Mouse (Mus musculus) spleen, adult 2 months (tissue): ENCODE measurements around the gene Fis1. TPM values are rescaled to one million over a fixed set of nuclear protein-coding genes. Genes with fewer than 3 reads are reported as not detected.

Experiments used
- DNase-seq, 2 experiments: peaks; one replicate each; pipeline versions ENCODE4 v3.0.0 to v3.0.0-alpha.2; 2012 to 2021; ENCODE audit warnings: low spot score in 2 of 2, low read depth in 1 of 2
- H3K27ac ChIP-seq: fragments of 200-500 bp; 2 replicates; pipeline ENCODE4 v1.5.1; 2012; ENCODE audit warnings: low read length, inconsistent platforms; ENCODE audit not compliant: insufficient read depth
- H3K27me3 ChIP-seq: fragments of 200-500 bp; 2 replicates; pipeline ENCODE4 v1.6.1; 2012; ENCODE audit warnings: mild to moderate bottlenecking, moderate library complexity, low read length, inconsistent platforms; ENCODE audit not compliant: control insufficient read depth, insufficient read depth
- H3K36me3 ChIP-seq: fragments of 200-500 bp; 2 replicates; pipeline ENCODE4 v1.6.1; 2012; ENCODE audit warnings: mild to moderate bottlenecking, low read length, inconsistent platforms; ENCODE audit not compliant: control insufficient read depth, insufficient read depth
- H3K4me1 ChIP-seq: fragments of 200-500 bp; 2 replicates; pipeline ENCODE4 v1.6.1; 2011; ENCODE audit warnings: inconsistent platforms; ENCODE audit not compliant: control insufficient read depth, insufficient read depth, insufficient read length
- H3K4me3 ChIP-seq: fragments of 200-500 bp; 2 replicates; pipeline ENCODE4 v1.5.1; 2011; ENCODE audit warnings: mild to moderate bottlenecking, inconsistent platforms; ENCODE audit not compliant: insufficient read depth, insufficient read length; ENCODE audit errors: extremely low read depth
- CTCF ChIP-seq: fragments of 200-500 bp; IDR thresholded peaks from 2 replicates; pipeline ENCODE4 v1.5.1; 2011; ENCODE audit warnings: mild to moderate bottlenecking, inconsistent platforms; ENCODE audit not compliant: insufficient read depth, insufficient read length, insufficient replicate concordance; ENCODE audit errors: extremely low read depth
- POLR2A ChIP-seq: fragments of 200-500 bp; IDR thresholded peaks from 2 replicates; pipeline ENCODE4 v1.6.1; 2011; ENCODE audit warnings: low read depth, low read length, inconsistent platforms
- WGBS: fragments of 180-500 bp; shearing (Covaris S2); methylation state at CpG from one replicate; pipeline ENCODE4 v1.1.7; 2018; 5-methylcytosine and 5-hydroxymethylcytosine counted together
- polyA plus RNA-seq: library from polyadenylated mRNA; depleted of rRNA; stranded (reverse); fragments of >200 nt; gene quantifications from 2 replicates; pipeline ENCODE4 v1.2.3, GENCODE M21; 2012

Gene Fis1
- polyA plus RNA-seq, 1 experiment, result 130 TPM

- H3K36me3 ChIP-seq, result peaks cover 23% of the 10 kb centered on the region
- no peak overlapping the region for H3K27ac ChIP-seq
- no peak for TF ChIP-seq CTCF
- TF ChIP-seq POLR2A, result no peak
- 79% methylated on average over 4 of the region's 4 CpGs for WGBS
- no peaks in the 10 kb centered on the region for H3K27me3 ChIP-seq
- no peak overlapping the region for H3K4me3 ChIP-seq
- DNase-seq, result no peak
- H3K4me1 ChIP-seq, result peaks cover 3% of the 10 kb centered on the region; the same call in 1 of the 2 replicates
Observed at GRCm38 (mm10) chr5:136966861-136967455, 13.9 kb downstream of the Fis1 start.

GRCm38 (mm10) chr5:136967592-136967991 lies 14.5 kb downstream of the Fis1 start:
- DNase-seq, result no peak
- 91% methylated on average over 10 of the region's 10 CpGs for WGBS
- no peak for TF ChIP-seq CTCF
- no peak for TF ChIP-seq POLR2A
- H3K4me3 ChIP-seq, result no peak overlapping the region
- H3K36me3 ChIP-seq, result peaks cover 23% of the 10 kb centered on the region
- no peaks in the 10 kb centered on the region for H3K27me3 ChIP-seq
- H3K27ac ChIP-seq, result no peak overlapping the region
- peaks cover 3% of the 10 kb centered on the region; the same call in 1 of the 2 replicates for H3K4me1 ChIP-seq

DNA sequence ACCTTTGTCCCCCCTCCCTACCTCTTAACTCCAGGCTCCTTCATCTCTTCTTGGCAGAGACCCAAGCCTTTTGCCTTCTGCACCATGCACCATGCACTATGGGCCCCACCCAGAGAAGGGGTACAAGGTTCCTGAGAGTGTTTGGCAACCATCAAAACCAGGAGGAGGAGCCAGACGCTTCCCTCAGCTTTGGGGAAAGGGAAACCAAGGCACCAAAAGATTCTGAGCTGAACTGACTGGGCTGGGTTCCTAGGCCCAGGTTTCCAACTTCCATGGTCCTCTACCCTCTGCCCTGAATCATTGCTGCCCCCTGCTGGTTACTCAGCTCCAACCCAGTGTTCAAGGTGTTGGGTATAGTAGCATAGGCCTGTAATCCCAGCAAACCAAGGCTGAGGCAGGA lies 17.6 kb downstream of the Fis1 start:
- WGBS, result 80% methylated on average over 1 of the region's 1 CpGs
- no peak overlapping the region for H3K4me3 ChIP-seq
- no peaks in the 10 kb centered on the region for H3K4me1 ChIP-seq
- no peak overlapping the region for H3K27ac ChIP-seq
- no peaks in the 10 kb centered on the region for H3K27me3 ChIP-seq
- TF ChIP-seq CTCF (peak; percentile 67; the same call in 1 of the 2 replicates), POLR2A (no peak)
- H3K36me3 ChIP-seq, result peaks cover 6% of the 10 kb centered on the region
- DNase-seq, result peak; percentile 42 to 69

DNA sequence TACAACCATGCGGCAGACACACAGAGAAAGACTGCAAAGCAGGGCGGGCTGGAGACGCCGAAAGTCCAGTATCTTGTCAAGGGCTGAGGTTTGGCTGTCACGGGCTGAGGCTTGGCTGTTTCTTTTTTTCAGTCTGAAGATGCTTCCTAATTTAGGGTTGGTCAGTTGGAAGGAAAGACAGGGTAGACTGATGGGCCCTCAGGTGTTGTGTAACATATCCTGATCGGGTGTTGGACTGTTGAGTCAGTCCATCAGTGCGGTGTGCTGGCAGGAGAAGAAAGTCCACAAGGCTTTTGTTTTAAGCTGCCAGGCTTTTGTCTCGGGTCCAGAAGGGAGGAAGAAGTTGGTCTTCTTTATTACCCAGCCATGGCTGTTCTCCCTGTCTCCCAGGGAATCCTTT lies 20.6 kb downstream of the Fis1 start:
- TF ChIP-seq CTCF (no peak), POLR2A (no peak)
- Histone ChIP-seq H3K4me3 (no peak overlapping the region), H3K4me1 (no peaks in the 10 kb centered on the region), H3K27me3 (no peaks in the 10 kb centered on the region), H3K36me3 (no peaks in the 10 kb centered on the region), H3K27ac (no peak overlapping the region)
- 68% methylated on average over 8 of the region's 8 CpGs for WGBS
- no peak for DNase-seq

DNA sequence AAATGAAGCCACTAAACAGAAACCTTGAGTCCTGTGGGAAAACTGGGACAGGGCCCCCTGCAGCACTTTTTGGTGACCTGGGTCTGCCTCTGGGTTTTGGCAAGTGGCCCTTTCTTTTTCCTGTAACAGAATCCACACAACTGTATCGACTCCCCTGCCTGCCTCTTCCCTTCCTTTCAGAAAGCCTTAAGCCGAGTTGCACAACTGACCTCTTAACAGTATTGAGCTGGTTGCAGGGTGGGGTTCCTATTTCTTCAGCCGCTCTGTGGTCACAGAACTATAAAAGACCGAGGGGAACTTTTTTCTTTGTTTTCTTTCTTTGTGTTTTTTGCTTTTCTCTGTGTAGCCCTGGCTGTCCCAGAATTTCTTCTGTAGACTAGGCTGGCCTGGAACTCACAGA lies 24.7 kb downstream of the Fis1 start:
- no peak for DNase-seq
- Histone ChIP-seq H3K4me3 (no peak overlapping the region), H3K36me3 (no peaks in the 10 kb centered on the region), H3K27ac (no peak overlapping the region; the same call in 1 of the 2 replicates), H3K27me3 (no peaks in the 10 kb centered on the region), H3K4me1 (no peaks in the 10 kb centered on the region)
- TF ChIP-seq POLR2A (no peak), CTCF (no peak)
- 27% methylated on average over 4 of the region's 4 CpGs for WGBS

DNA sequence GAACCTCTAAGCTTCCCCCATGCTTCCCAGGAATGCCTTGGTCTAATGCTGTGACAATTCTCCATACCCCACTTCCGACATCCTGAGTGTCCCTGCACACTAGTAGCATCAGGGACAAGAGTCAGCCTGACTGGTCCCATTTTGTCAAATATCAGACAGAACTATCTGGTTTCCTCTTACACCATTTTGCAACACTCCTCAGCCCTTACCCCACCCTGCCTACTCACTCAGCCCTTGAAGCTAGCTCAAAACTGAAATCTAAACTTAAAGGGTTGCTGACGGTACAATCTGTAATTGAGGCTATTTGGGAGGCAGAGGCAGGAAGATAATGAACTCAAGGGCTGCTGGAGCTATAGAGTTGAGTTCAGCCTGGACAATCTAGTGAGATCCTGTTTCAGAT lies 26.7 kb downstream of the Fis1 start:
- no peaks in the 10 kb centered on the region for H3K36me3 ChIP-seq
- H3K4me1 ChIP-seq, result no peaks in the 10 kb centered on the region
- TF ChIP-seq POLR2A (no peak), CTCF (no peak)
- H3K27me3 ChIP-seq, result no peaks in the 10 kb centered on the region
- no peak overlapping the region for H3K4me3 ChIP-seq
- no peak overlapping the region for H3K27ac ChIP-seq
- no peak for DNase-seq
- 87% methylated on average over 2 of the region's 2 CpGs for WGBS

- Histone ChIP-seq H3K27ac (no peak overlapping the region), H3K4me3 (no peak overlapping the region), H3K27me3 (no peaks in the 10 kb centered on the region), H3K4me1 (no peaks in the 10 kb centered on the region), H3K36me3 (no peaks in the 10 kb centered on the region)
- WGBS, result 86% methylated on average over 8 of the region's 8 CpGs
- no peak for DNase-seq
- no peak for TF ChIP-seq CTCF
- TF ChIP-seq POLR2A, result no peak
Observed at GRCm38 (mm10) chr5:136980974-136981373, 27.9 kb downstream of the Fis1 start.
